Mouse (Mus musculus) kidney, adult 9 months (tissue): ENCODE results near the gene Gm17949.
"Not testable (repeated sequence)": the region's sequence is repeated elsewhere in the genome, so short reads cannot be mapped to it uniquely, and the experiment has no call there.

Experiments used
- DNase-seq: peaks from one replicate; pipeline ENCODE4 v3.0.0; 2022

The Gm17949 gene

GRCm38 (mm10) chr17:57051679-57052078, 40.4 kb downstream of the Gm17949 start:
- DNase-seq: not testable (repeated sequence)

GRCm38 (mm10) chr17:57056246-57056645, 45.0 kb downstream of the Gm17949 start:
- DNase-seq: no peak

- peak; percentile 46 for DNase-seq
Observed at GRCm38 (mm10) chr17:57058891-57059485, 47.7 kb downstream of the Gm17949 start, which contains the start of gene Crb3. Gene Crb3, plus strand, starts transcription at chr17:57059105.

- peak; percentile 76 for DNase-seq
Observed at GRCm38 (mm10) chr17:57059486-57059977, 48.3 kb downstream of the Gm17949 start, which contains the start of gene Slc25a23. Gene Slc25a23, minus strand, starts transcription at chr17:57059863.

- peak; percentile 99 for DNase-seq
Observed at GRCm38 (mm10) chr17:57060231-57060801, 49.0 kb downstream of the Gm17949 start.

GRCm38 (mm10) chr17:57061069-57061468, 49.8 kb downstream of the Gm17949 start:
- DNase-seq: peak; percentile 40

GRCm38 (mm10) chr17:57062011-57062521, 50.8 kb downstream of the Gm17949 start:
- peak; percentile 92 for DNase-seq

- DNase-seq: peak; percentile 51
Observed at GRCm38 (mm10) chr17:57062548-57062947, 51.3 kb downstream of the Gm17949 start.

GRCm38 (mm10) chr17:57063031-57063430, 51.8 kb downstream of the Gm17949 start:
- DNase-seq: peak; percentile 30

- DNase-seq: no peak
Observed at GRCm38 (mm10) chr17:57066908-57067307, 55.6 kb downstream of the Gm17949 start.

GRCm38 (mm10) chr17:57070272-57070671, 59.0 kb downstream of the Gm17949 start:
- DNase-seq: no peak

GRCm38 (mm10) chr17:57070699-57071098, 59.4 kb downstream of the Gm17949 start:
- peak; percentile 55 for DNase-seq
